Mouse (Mus musculus) CH12.LX (cell line): Measurements from ENCODE around the gene Sf3a2.

Experiments
- CTCF ChIP-seq, 2 experiments: IDR thresholded peaks in 1 of 2; conservative IDR thresholded peaks in 1 of 2; 2 replicates each; pipeline ENCODE4 v1.5.1; 2011 to 2012; ENCODE audit warnings: low read depth in 2 of 2, low read length in 2 of 2, improper control_type of control experiment in 1 of 2, inconsistent platforms in 1 of 2, mild to moderate bottlenecking in 1 of 2, moderate library complexity in 1 of 2
- E2F4 ChIP-seq: IDR thresholded peaks from 2 replicates; pipeline ENCODE4 v1.6.1; 2011; ENCODE audit warnings: low read depth, low read length, improper control_type of control experiment; ENCODE audit not compliant: insufficient replicate concordance
- HCFC1 ChIP-seq: IDR thresholded peaks from 2 replicates; pipeline ENCODE4 v1.6.1; 2012; ENCODE audit warnings: low read depth, mild to moderate bottlenecking, inconsistent platforms, low read length, improper control_type of control experiment
- POLR2A ChIP-seq: IDR thresholded peaks from 2 replicates; pipeline ENCODE4 v1.6.1; 2011; ENCODE audit warnings: low read depth, mild to moderate bottlenecking, improper control_type of control experiment, low read length
- RCOR1 ChIP-seq: conservative IDR thresholded peaks from 2 replicates; pipeline ENCODE4 v1.6.1; 2012; ENCODE audit warnings: low read depth, mild to moderate bottlenecking, inconsistent platforms, low read length, improper control_type of control experiment
- USF2 ChIP-seq: conservative IDR thresholded peaks from 2 replicates; pipeline ENCODE4 v1.6.1; 2011; ENCODE audit warnings: low read depth, low read length, improper control_type of control experiment
- ZKSCAN1 ChIP-seq: IDR thresholded peaks from 2 replicates; pipeline ENCODE4 v1.6.1; 2012; ENCODE audit warnings: low read depth, inconsistent platforms, low read length, improper control_type of control experiment, borderline replicate concordance
- ZNF384 ChIP-seq: IDR thresholded peaks from 2 replicates; pipeline ENCODE4 v1.6.1; 2012; ENCODE audit warnings: low read depth, low read length, improper control_type of control experiment, inconsistent platforms

GRCm38 (mm10) chr10:80845732-80846131 is 47.7 kb downstream of the Sf3a2 start:
- no peak for TF ChIP-seq CTCF (conservative IDR thresholded peaks at IDR 0.05 in 1 of 2, IDR thresholded peaks at IDR 0.05 in 1 of 2; ENCODE audit: low read depth in 2 of 2, low read length in 2 of 2)
- TF ChIP-seq POLR2A, result no peak
- no peak for TF ChIP-seq USF2
- no peak for TF ChIP-seq RCOR1
- no peak for TF ChIP-seq ZNF384
- no peak for TF ChIP-seq ZKSCAN1
- no peak for TF ChIP-seq HCFC1
- no peak for TF ChIP-seq E2F4
